Mouse (Mus musculus) embryonic fibroblast, embryonic 13.5 days (primary cell): Measurements from ENCODE around the gene App. TPM values are rescaled to one million over a fixed set of nuclear protein-coding genes. Genes with fewer than 3 reads are reported as not detected.

Source experiments
- H3K27ac ChIP-seq: 2 replicates; pipeline ENCODE4 v1.5.1; 2012; ENCODE audit warnings: low read length, control low read depth, inconsistent platforms; ENCODE audit not compliant: insufficient read depth
- H3K4me1 ChIP-seq: 2 replicates; pipeline ENCODE4 v1.6.1; 2011; ENCODE audit warnings: low read length; ENCODE audit not compliant: control insufficient read depth, insufficient read depth
- H3K4me3 ChIP-seq: 2 replicates; pipeline ENCODE4 v1.5.1; 2011; ENCODE audit warnings: mild to moderate bottlenecking, control low read depth, low read length; ENCODE audit not compliant: insufficient read depth
- CTCF ChIP-seq: IDR thresholded peaks from 2 replicates; pipeline ENCODE4 v1.5.1; 2011; ENCODE audit warnings: mild to moderate bottlenecking, control low read depth, low read length, moderate library complexity, borderline replicate concordance; ENCODE audit not compliant: insufficient read depth
- POLR2A ChIP-seq: IDR thresholded peaks from 2 replicates; pipeline ENCODE4 v1.6.1; 2011; ENCODE audit warnings: low read depth, mild to moderate bottlenecking, control low read depth, low read length, moderate library complexity
- polyA plus RNA-seq: library from polyadenylated mRNA; stranded (reverse); fragments of >200 nt; gene quantifications from 2 replicates; pipeline ENCODE4 v1.2.4, GENCODE M21; 2011; ENCODE audit warnings: low read depth; ENCODE audit not compliant: missing spikeins, insufficient read length

The App gene
- polyA plus RNA-seq, 1 experiment, result 740 TPM

DNA sequence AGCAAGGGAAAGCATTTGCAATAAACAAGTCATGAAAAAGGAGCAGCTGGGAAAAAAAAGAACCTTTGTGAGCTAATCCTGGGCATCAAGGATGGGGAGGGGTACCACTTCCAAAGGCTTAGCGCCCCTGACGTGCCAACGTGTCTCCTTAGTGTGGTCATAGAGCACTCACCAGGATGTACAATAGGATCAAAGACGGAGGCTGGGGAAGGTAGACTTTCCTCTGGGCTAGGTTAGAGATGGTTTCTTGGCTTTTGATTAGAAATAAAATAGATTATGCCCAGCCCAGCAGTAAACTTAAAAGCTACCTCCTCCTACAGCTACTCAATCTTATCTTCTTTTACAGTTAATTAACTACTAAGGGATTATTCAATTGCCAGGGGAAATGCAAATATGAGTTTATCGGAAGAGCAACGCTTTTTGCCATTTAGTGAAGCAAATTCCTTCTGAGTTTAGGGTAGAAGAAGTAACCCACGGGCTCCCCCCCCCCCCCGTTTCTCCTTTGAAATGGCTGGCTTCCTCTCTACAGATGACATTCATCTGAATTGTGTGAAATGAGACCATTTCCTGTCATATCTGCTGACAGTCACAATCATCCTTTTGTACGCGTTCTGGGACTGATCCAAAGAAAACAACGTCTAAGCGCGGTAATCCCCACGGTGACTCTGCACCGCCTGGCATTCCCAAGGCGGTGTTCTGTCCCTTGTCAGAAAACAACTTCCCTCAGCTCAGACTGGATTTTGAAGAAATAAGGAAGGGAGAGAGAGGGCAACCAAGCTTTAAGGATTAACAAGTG, 201.8 kb downstream of the App start:
- no peak overlapping the region for H3K27ac ChIP-seq
- TF ChIP-seq CTCF, result no peak
- TF ChIP-seq POLR2A, result no peak
- no peak overlapping the region for H3K4me3 ChIP-seq
- peaks cover 5% of the 10 kb centered on the region for H3K4me1 ChIP-seq

DNA sequence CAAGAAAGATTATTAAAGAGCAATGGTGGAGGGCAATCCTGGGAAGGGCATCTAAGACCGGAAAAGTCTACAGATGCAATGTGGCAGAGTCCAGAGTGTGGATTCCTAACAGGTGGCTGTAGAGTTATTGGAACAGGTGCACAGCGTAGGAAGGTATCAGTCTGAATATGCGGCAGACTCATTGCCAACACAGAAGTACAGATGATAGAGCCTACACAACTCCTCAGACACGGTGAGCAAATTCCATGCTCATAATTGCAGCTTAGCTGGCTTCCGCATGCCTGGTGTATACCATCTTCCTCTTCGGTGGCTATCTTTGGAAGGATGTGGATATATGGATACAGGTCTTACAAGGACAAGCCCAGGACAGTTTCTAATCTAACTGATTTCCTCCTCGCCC, 204.5 kb downstream of the App start:
- Histone ChIP-seq H3K4me1 (peaks cover 5% of the 10 kb centered on the region), H3K4me3 (no peak overlapping the region), H3K27ac (no peak overlapping the region)
- TF ChIP-seq CTCF (no peak), POLR2A (no peak)

DNA sequence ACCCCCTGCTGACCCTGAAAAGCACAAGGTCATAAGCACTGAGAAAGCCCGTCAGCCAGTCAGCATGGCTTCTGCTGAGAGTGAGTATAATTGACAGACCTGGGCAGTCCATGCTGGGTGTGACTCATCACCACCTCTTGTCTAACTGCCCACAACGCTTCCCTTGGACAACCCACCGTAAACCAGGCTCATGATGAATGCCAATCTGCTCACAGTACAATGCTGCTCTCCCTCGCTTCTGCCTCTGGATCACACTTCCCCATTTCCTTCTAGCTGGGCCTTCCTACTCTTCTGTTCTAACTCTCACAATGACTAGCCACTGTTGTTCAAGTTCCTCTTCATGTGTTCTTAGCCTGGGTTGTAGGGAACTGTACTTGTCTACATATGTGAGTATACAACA, 206.6 kb downstream of the App start:
- H3K27ac ChIP-seq, result no peak overlapping the region
- H3K4me1 ChIP-seq, result peaks cover under 1% of the 10 kb centered on the region
- TF ChIP-seq CTCF (no peak), POLR2A (no peak)
- H3K4me3 ChIP-seq, result no peak overlapping the region

DNA sequence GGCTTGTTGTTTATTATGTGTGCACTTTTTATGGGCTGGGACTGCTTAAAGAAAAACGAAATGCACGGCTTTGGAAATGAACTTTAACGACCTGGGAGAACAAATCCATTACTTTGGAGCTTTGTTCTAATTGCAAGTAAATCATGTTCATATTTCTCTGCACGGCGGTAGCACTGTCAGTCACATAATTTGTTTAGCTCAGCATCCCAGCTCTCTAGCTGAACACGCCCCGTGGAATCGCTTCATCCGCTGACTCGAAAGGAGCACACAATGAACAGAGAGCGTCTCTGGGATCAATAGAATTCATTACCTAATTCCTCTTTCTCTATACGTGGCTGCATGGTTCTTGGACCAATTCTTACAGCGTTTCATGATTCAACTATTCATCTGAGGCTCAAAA, 207.5 kb downstream of the App start:
- no peak for TF ChIP-seq CTCF
- no peak for TF ChIP-seq POLR2A
- H3K4me1 ChIP-seq, result no peaks in the 10 kb centered on the region
- H3K27ac ChIP-seq, result no peak overlapping the region
- no peak overlapping the region for H3K4me3 ChIP-seq

DNA sequence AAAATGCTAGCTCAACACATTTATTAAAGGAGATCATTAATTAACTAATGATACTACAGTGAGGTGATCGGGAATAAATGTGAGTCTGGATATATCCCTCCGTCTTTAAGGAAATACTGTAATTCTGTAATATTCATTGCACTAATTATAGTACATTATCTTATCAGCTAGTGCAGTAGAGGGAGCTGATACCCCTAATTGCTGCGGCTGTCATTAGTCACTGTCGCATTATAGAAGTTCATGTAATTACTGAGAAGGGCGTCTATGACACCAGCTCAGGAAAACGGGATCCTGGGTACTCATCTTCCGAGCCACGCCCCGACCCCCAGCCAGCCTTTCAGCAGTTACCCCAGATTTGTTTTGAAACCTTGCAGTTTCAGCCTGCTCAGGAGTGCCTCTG, 209.6 kb downstream of the App start:
- TF ChIP-seq POLR2A, result no peak
- no peak for TF ChIP-seq CTCF
- Histone ChIP-seq H3K27ac (no peak overlapping the region), H3K4me1 (no peaks in the 10 kb centered on the region), H3K4me3 (no peak overlapping the region)

DNA sequence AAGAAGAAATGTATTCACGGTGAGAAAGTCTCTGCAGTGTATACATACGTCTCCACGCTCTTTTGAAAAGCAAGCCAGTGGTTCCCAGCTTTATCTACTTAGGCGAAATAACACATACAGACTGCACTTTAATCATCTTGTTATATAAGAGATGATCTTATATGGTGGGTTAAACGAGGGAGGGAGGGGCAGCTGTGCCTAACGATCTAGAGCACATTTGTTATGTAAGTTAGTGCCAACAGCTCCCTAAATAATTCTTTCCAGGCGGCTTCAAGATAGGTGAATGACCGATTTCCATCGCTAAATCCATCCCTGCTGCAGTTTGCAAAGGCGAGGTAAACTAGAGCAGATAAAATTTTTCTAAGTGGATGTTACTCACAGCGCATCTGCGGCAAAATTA, 210.0 kb downstream of the App start:
- no peak overlapping the region for H3K27ac ChIP-seq
- TF ChIP-seq CTCF (no peak), POLR2A (no peak)
- no peak overlapping the region for H3K4me3 ChIP-seq
- no peaks in the 10 kb centered on the region for H3K4me1 ChIP-seq

DNA sequence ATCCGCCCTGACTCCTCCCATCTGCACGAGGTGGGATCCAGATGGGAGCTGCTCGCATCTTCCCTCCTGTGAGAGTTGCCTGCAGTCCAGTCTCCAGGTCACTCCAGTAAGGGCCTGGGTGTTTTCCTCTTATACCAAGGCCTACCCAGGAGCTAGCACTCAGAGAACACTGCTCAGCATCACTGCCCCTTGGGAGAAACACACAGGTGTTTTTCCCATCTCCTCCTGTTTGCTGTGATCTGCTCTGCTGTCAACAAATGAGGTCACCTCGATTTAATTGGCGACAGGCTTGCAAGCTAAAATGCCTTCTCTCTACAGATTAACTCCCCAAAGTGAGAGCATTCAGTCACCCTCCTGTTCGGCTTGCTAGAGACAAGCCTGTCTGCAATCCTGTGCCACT, 216.3 kb downstream of the App start:
- Histone ChIP-seq H3K27ac (no peak overlapping the region), H3K4me3 (no peak overlapping the region), H3K4me1 (no peaks in the 10 kb centered on the region)
- TF ChIP-seq POLR2A (no peak), CTCF (no peak)

DNA sequence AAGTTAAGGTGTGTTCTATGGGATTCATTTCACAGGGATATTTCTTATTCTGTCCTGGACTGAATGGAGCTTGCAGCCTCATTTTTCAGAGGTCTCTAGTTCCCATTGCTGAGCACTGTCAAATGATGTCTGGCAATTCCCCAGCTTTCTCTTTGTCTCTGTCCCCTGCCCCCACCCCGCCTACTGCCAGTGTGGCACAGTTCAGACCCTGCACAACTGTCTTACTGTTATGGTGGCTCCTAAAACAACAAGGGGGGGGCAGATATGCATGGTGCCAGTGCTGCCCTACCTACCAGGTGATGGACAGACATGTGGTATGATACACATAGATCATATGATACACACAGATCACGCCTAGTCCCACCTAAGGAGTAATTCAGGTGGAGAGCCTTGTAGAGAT, 216.9 kb downstream of the App start:
- H3K27ac ChIP-seq, result no peak overlapping the region
- no peaks in the 10 kb centered on the region for H3K4me1 ChIP-seq

DNA sequence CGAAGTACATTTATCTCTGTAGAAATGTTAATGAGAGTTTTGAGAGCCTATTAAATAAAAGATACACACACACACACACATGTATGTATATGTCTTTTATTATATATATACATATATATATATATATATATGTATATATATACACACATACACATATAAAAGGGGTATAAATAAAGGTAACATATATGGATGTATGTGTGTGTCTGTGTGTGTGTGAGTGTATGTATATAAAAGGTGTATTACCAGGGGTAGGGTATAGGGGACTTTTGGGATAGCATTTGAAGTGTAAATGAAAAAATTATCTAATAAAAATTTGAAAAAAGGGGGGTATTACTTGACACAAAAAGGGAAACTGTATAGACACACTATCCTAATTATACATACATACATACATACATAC, 217.7 kb downstream of the App start:
- H3K4me3 ChIP-seq, result no peak overlapping the region
- TF ChIP-seq POLR2A (no peak), CTCF (no peak)
- H3K27ac ChIP-seq, result no peak overlapping the region
- H3K4me1 ChIP-seq, result no peaks in the 10 kb centered on the region

More for the DNA sequence above, 216.9 kb downstream of the App start:
- no peak overlapping the region for H3K4me3 ChIP-seq
- TF ChIP-seq POLR2A (no peak), CTCF (no peak)

DNA sequence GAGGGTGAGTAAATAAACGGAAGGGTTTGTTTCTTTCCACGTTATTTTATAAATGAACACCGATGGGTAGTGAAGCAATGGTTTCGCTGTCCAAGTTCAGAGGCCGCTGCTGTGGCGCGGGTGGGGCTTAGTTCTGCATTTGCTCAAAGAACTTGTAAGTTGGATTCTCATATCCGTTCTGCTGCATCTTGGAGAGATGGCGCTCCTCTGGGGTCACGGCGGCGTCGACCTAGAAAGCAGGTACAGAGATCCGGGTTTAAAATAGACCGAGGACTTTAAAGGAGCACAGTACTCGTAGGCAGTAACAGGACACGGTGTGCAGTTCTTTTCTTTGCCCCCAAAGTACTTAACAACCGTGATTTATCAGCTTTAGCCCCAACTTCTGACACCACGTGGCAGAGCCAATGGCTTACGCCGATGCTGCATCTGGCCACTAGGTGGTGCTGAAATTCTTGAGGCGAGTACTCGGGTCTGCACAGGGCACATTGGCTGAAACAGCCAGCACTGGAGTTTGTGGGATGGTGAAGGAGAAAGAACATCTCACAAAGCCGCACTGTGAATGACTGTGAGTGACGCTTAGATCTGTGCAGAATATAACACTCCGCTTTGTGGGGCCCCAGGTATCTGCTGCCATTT, 218.2 kb downstream of the App start:
- no peak for TF ChIP-seq POLR2A
- peak; percentile 85; the same call in 1 of the 2 replicates for TF ChIP-seq CTCF
- H3K4me1 ChIP-seq, result no peaks in the 10 kb centered on the region
- no peak overlapping the region for H3K4me3 ChIP-seq
- H3K27ac ChIP-seq, result peak overlapping the region; percentile 53; the same call in 1 of the 2 replicates
